Mouse (Mus musculus): ENCODE measurements around the gene Cdc14b.

The Cdc14b gene

GRCm38 (mm10) chr13:64178746-64179652 lies 96.1 kb downstream of the Cdc14b start:
- DNase-seq (ENCODE audit: low read depth, low spot score), result no peak

- no peak for DNase-seq (ENCODE audit: low read depth, low spot score)
Measured at GRCm38 (mm10) chr13:64178000-64178399, 97.1 kb downstream of the Cdc14b start.

GRCm38 (mm10) chr13:64169746-64170145 lies 105.3 kb downstream of the Cdc14b start:
- DNase-seq (ENCODE audit: low read depth, low spot score), result no peak

GRCm38 (mm10) chr13:64163147-64163715 lies 111.9 kb downstream of the Cdc14b start:
- no peak for DNase-seq (ENCODE audit: low read depth, low spot score)

DNA sequence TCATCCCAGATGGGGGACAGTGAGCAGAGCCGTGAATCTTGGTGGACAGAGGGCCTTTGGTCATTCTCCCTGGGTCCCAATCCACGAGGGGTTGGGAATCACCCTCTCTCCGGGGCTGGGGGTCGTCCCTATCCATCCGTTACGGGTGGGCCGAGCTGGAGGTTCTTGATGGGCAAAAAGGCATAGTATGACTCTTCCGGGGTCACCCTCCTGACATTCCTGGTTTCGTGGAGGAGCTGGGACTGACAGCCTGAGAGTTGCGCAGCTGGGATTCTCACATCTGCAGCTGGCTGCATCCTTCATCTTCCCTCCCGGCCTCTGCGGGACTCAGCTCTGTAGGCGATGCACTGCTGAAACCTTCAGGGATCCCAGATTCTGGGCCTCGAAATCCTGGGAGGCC lies 112.5 kb downstream of the Cdc14b start:
- DNase-seq (ENCODE audit: low read depth, low spot score), result no peak

GRCm38 (mm10) chr13:64161916-64162611 lies 113.0 kb downstream of the Cdc14b start:
- DNase-seq (ENCODE audit: low read depth, low spot score), result no peak

GRCm38 (mm10) chr13:64161548-64161915 lies 113.6 kb downstream of the Cdc14b start, which contains the start of gene Habp4:
TSS of gene Habp4 (plus strand) at chr13:64161824.
- DNase-seq (ENCODE audit: low read depth, low spot score), result peak; percentile 98

- no peak for DNase-seq (ENCODE audit: low read depth, low spot score)
Measured at GRCm38 (mm10) chr13:64156966-64157365, 118.1 kb downstream of the Cdc14b start.

- peak; percentile 59 for DNase-seq (ENCODE audit: low read depth, low spot score)
Measured at GRCm38 (mm10) chr13:64155171-64155571, 119.9 kb downstream of the Cdc14b start.

DNA sequence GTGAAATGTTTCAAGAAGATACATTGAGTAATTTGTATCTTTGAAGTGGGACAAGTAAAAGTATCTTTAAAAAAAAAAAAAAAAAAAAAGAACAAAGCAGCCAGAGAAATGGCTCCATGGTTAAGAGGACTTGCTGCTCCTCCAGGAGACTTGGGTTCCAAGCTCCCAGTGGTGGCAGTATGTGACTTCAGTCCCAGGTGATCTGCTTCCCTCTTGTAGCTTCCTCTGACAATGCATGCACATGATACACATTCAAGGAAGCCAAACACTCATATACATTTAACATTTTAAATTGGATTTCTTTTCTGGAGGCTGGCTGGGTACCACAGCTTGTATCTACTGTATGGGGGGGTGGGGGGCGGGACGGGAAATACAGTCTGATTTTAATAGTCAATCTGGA lies 120.4 kb downstream of the Cdc14b start:
- no peak for DNase-seq (ENCODE audit: low read depth, low spot score)

DNA sequence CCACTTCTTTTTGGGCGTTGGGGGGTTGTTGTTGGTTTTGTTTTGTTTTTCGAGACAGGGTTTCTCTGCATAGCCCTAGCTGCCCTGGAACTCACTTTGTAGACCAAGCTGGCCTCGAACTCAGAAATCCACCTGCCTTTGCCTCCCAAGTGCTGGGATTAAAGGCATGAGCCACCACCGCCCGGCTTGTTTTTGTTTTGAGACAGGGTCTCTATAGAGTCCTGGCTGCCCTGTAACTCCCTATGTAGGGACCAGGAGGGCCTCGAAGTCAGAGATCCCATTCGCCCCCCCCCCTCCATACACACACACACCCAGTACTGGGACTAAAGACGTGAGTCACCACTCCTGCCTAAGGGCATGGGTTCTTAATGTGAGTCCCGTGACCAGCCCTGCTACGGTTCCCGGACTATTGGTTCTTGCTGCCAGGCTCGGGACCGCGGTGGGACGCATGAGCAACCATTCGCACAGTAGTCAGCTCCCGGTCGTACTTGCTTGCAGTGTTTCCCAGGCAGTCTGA lies 121.3 kb downstream of the Cdc14b start:
- no peak for DNase-seq (ENCODE audit: low read depth, low spot score)

DNA sequence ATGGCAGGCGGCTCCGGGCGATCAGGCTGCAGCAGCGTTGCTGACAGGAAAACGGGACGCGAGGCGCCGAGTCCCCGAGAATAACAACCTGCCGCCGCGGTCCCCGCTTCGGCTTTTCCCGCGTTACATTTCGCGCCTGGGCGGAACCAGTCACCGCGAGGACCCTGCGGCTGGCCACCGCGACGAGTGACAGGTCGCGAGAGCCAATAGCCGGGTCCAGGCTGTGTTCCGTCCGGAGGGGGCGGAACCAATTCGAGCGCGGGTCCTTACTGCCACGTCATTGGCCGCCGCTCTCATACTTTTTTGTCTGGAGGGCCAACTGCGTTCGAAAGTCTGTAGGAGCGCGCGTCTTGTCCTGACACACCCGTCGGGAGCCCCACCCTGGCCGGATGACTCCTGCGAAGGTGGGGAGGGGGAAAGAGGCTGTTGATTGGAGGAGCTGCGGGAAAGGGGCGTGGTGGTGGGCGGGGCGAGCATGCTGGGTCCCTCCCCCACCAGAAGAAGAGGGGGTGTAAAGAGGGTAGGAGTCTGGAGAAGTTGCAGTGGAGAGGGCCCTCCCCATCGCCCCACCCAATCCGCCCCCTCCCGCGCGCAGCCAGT lies 121.9 kb downstream of the Cdc14b start, which contains the start of gene Zfp367:
Gene Zfp367, minus strand, starts transcription at position 120 of the 600 bp plus-strand sequence.
- DNase-seq (ENCODE audit: low read depth, low spot score), result peak; percentile 98

DNA sequence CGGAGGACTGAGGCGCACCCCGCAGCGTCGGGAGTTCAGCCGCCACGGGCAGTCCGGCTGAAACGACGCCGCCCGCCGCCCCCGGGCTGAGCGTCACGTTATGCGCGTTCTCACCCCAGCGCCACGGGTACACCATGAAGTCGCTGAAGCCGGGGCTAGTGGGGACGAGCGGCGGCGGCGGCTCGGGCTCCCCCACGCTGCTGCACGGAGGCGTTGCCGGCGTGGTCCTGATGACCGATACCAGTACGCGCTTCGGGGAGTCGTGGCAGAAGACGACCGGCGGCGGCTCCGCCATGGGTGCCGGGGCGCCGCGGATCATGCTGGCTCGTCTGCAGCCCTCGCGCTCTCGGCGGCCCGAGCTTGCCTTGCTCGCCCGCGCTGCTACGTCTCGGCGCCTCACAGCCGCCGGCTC lies 122.4 kb downstream of the Cdc14b start:
- DNase-seq (ENCODE audit: low read depth, low spot score), result no peak

DNA sequence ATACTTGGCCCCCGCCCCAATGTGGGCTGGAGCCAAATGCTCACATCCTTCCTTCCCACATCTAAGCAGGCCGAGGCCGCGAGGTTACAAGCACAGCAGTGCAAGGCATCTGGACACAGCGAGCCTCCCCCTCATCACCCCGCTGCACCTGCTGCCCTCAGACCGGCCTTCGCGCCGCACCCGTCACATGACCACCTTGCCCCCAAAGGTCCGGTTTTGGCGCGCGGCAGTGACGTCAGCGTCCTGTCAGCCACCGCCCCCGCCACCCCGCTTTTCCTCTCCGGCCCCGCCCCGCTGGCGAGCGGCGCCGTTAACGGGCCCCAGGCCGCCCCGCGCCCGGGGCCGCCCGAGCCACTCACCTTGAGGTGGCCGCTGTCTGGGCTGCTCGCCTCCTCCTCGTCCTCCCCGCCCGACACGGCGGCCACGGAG lies 122.8 kb downstream of the Cdc14b start:
- DNase-seq (ENCODE audit: low read depth, low spot score), result peak; percentile 74

DNA sequence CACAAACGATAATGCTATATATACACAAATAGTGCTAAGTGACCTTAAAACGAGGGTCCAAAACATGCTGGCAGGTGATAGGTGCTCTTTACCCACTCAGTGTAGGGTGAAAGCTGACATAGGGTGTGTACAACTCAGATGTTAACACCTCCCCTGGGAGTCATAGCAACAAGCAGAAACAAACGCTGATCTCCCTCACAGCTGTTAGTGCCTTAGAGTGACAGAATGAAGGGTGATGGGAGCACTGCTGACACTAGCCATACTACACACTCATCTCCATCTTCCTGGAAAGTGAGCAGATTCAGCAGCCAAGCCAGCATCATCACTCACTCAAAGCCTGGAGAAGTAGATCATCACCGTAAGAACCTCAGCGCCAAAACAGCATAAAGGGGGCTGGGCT lies 125.0 kb downstream of the Cdc14b start:
- DNase-seq (ENCODE audit: low read depth, low spot score), result no peak

All from forelimb bud, embryonic 11.5 days (tissue).